Mouse (Mus musculus) G1E (cell line): ENCODE measurements at regions not wholly inside any gene's neighbourhood (a gene's known extent, or its start where the extent isn't known, plus 50 kb on each side); places are given as distances from the start of the nearest gene placed in this dataset.

Experiments
- ATAC-seq: 2 replicates; pipeline ENCODE4 v1.8.0; 2016; ENCODE audit warnings: mild to moderate bottlenecking; ENCODE audit not compliant: insufficient number of reproducible peaks, poor library complexity, low FRiP score, severe bottlenecking; ENCODE audit errors: extremely low read depth
- DNase-seq: peaks from one replicate; pipeline ENCODE4 v3.0.0; 2012; ENCODE audit warnings: low spot score
- H3K27me3 ChIP-seq: 2 replicates; pipeline ENCODE4 v1.6.1; 2012; ENCODE audit warnings: mild to moderate bottlenecking, low read length, inconsistent platforms; ENCODE audit not compliant: insufficient read depth
- H3K36me3 ChIP-seq: replicated peaks from 2 replicates; pipeline ENCODE3; 2012; ENCODE audit warnings: mild to moderate bottlenecking, inconsistent platforms
- H3K4me1 ChIP-seq: 2 replicates; pipeline ENCODE4 v1.6.1; 2012; ENCODE audit warnings: low read depth, low read length, inconsistent platforms, mixed read lengths; ENCODE audit not compliant: insufficient read depth
- H3K4me3 ChIP-seq: 2 replicates; pipeline ENCODE4 v1.5.1; 2012; ENCODE audit warnings: low read depth, mild to moderate bottlenecking, inconsistent platforms, low read length, moderate library complexity, mixed read lengths
- H3K9me3 ChIP-seq: replicated peaks from 2 replicates; pipeline ENCODE4 v1.6.1; 2012; ENCODE audit warnings: inconsistent platforms
- CTCF ChIP-seq: IDR thresholded peaks from 2 replicates; pipeline ENCODE4 v1.5.1; 2012; ENCODE audit warnings: low read depth, low read length, inconsistent platforms, mixed read lengths
- GATA1 ChIP-seq: IDR thresholded peaks from 2 replicates; pipeline ENCODE4 v1.6.1; 2012; ENCODE audit warnings: borderline replicate concordance, low read length, inconsistent platforms, mixed read lengths
- GATA2 ChIP-seq: IDR thresholded peaks from 2 replicates; pipeline ENCODE4 v1.6.1; 2012; ENCODE audit warnings: low read depth, low read length, inconsistent platforms, borderline replicate concordance
- POLR2AphosphoS5 ChIP-seq: IDR thresholded peaks from 2 replicates; pipeline ENCODE4 v1.6.1; 2012; ENCODE audit warnings: low read depth, low read length, inconsistent platforms; ENCODE audit not compliant: insufficient replicate concordance
- TAL1 ChIP-seq: conservative IDR thresholded peaks from 2 replicates; pipeline ENCODE4 v1.6.1; 2012; ENCODE audit warnings: low read depth, low read length, inconsistent platforms, mixed read lengths

- no peaks in the 10 kb centered on the region for H3K4me1 ChIP-seq
- no peak for DNase-seq
- TF ChIP-seq CTCF (no peak), GATA1 (no peak), GATA2 (no peak), POLR2AphosphoS5 (no peak), TAL1 (no peak)
- H3K27me3 ChIP-seq, result no peaks in the 10 kb centered on the region
- no peaks in the 10 kb centered on the region for H3K36me3 ChIP-seq
- no peak overlapping the region for H3K4me3 ChIP-seq
- no peak for ATAC-seq
- peaks cover 55% of the 10 kb centered on the region for H3K9me3 ChIP-seq
Measured at GRCm38 (mm10) chr10:126386430-126386829, 420.5 kb downstream of the Lrig3 start.

DNA sequence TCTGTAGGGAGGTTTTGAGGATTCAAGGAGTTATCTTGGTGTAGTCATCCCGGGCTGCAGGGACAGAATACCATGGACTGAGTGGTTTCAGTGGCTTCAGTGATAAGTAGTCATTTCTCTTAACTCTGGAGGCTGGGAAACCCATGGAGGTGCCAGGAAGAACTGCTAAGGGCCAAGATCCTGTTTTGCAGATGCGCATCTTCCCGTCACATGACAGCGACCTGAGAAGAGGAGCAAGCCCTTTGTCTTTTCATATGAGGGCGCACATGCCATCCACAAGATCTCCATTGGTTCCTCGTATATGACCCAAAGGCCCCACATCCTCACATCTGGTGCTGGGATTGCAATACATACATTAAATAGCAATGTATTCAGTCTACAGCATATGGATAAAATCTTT is 419.7 kb downstream of the Lrig3 start:
- ATAC-seq (no peak), DNase-seq (no peak)
- Histone ChIP-seq H3K36me3 (no peaks in the 10 kb centered on the region), H3K27me3 (no peaks in the 10 kb centered on the region), H3K4me1 (no peaks in the 10 kb centered on the region), H3K4me3 (no peak overlapping the region), H3K9me3 (peaks cover 58% of the 10 kb centered on the region)
- TF ChIP-seq POLR2AphosphoS5 (no peak), GATA2 (no peak), CTCF (no peak), TAL1 (no peak), GATA1 (no peak)

GRCm38 (mm10) chr10:126380381-126380780 is 414.4 kb downstream of the Lrig3 start:
- H3K27me3 ChIP-seq, result no peaks in the 10 kb centered on the region
- TF ChIP-seq CTCF, result no peak
- no peak for TF ChIP-seq TAL1
- TF ChIP-seq GATA1, result no peak
- no peaks in the 10 kb centered on the region for H3K36me3 ChIP-seq
- H3K4me1 ChIP-seq, result no peaks in the 10 kb centered on the region
- no peak overlapping the region for H3K4me3 ChIP-seq
- DNase-seq, result no peak
- no peak for ATAC-seq
- H3K9me3 ChIP-seq, result peaks cover 60% of the 10 kb centered on the region

DNA sequence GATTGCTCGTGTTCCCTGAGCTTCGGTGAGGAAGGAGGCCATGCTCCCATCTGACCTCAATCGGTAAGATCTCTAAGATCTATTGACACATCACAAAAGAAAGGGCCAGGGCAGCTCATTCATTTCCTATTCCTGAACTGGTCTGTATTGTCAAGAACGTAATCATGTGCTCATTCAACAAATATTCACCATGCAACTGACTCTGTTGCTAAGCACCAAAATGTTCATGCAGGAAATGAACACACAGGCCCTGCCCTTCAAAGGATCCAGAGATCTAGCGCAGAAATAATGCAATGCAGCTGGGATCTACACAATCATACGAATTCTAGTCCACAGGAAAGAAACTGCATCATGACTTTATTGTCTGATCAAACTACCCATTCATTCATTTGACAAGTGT is 413.3 kb downstream of the Lrig3 start:
- DNase-seq, result no peak

DNA sequence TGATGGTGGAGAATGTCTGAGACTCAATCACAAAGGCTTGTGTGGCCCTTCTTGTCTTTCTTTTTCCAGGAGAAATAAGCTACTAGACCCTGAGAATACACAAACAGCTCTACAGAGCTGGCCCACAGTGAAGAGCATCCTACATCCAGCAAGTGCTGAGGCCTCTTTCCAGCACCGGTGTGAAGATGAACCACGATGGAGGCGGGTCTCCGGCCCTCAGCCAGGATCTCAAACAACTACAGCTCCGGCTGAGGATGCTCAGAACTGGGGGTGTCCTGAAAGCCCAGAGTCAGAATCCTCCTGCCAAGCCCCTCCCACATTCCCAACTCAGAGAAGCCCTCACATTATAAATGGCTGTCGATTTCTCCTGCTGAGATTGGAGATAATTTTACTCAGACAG is 407.9 kb downstream of the Lrig3 start:
- no peaks in the 10 kb centered on the region for H3K36me3 ChIP-seq
- ATAC-seq (no peak), DNase-seq (no peak)
- H3K9me3 ChIP-seq, result peaks cover 62% of the 10 kb centered on the region
- TF ChIP-seq GATA1 (no peak), CTCF (no peak), POLR2AphosphoS5 (no peak), TAL1 (no peak), GATA2 (no peak)
- H3K27me3 ChIP-seq, result no peaks in the 10 kb centered on the region
- H3K4me1 ChIP-seq, result no peaks in the 10 kb centered on the region
- H3K4me3 ChIP-seq, result no peak overlapping the region

More for the DNA sequence above, 413.3 kb downstream of the Lrig3 start:
- H3K9me3 ChIP-seq, result peaks cover 59% of the 10 kb centered on the region
- H3K4me1 ChIP-seq, result no peaks in the 10 kb centered on the region
- H3K27me3 ChIP-seq, result no peaks in the 10 kb centered on the region
- no peak for ATAC-seq
- TF ChIP-seq CTCF (no peak), GATA2 (no peak), GATA1 (no peak), POLR2AphosphoS5 (no peak), TAL1 (no peak)
- no peak overlapping the region for H3K4me3 ChIP-seq
- no peaks in the 10 kb centered on the region for H3K36me3 ChIP-seq

- Histone ChIP-seq H3K27me3 (no peaks in the 10 kb centered on the region), H3K36me3 (no peaks in the 10 kb centered on the region), H3K9me3 (peaks cover 61% of the 10 kb centered on the region), H3K4me1 (no peaks in the 10 kb centered on the region), H3K4me3 (no peak overlapping the region)
- DNase-seq (no peak), ATAC-seq (no peak)
- TF ChIP-seq GATA1 (no peak), TAL1 (no peak), POLR2AphosphoS5 (no peak), GATA2 (no peak), CTCF (no peak)
Measured at GRCm38 (mm10) chr10:126371881-126372280, 405.9 kb downstream of the Lrig3 start.

GRCm38 (mm10) chr10:126349076-126349475 is 383.1 kb downstream of the Lrig3 start:
- Histone ChIP-seq H3K36me3 (no peaks in the 10 kb centered on the region), H3K27me3 (no peaks in the 10 kb centered on the region), H3K4me1 (no peaks in the 10 kb centered on the region), H3K4me3 (no peak overlapping the region), H3K9me3 (peaks cover 41% of the 10 kb centered on the region)
- TF ChIP-seq CTCF (no peak), GATA1 (no peak), POLR2AphosphoS5 (no peak), TAL1 (no peak), GATA2 (no peak)
- ATAC-seq, result no peak
- DNase-seq, result no peak
